Mouse (Mus musculus) bone marrow, adult 2 months (tissue): ENCODE data around the gene Cabcoco1.

Experiments used
- CTCF ChIP-seq: fragments of 200-500 bp; IDR thresholded peaks from 2 replicates; pipeline ENCODE4 v1.5.1; 2011; ENCODE audit warnings: low read length, control low read depth; ENCODE audit not compliant: control insufficient read depth, insufficient read depth
- POLR2A ChIP-seq: fragments of 200-500 bp; IDR thresholded peaks from 2 replicates; pipeline ENCODE4 v1.6.1; 2011; ENCODE audit warnings: low read depth, mild to moderate bottlenecking, control low read depth, low read length, borderline replicate concordance; ENCODE audit not compliant: control insufficient read depth

GRCm38 (mm10) chr10:68388802-68389201 lies 152.9 kb downstream of the Cabcoco1 start:
- no peak for TF ChIP-seq CTCF
- TF ChIP-seq POLR2A = no peak
